Mouse (Mus musculus) heart, embryonic 16.5 days (tissue): Measurements from ENCODE around the gene Eng. TPM values are rescaled to one million over a fixed set of nuclear protein-coding genes. Genes with fewer than 3 reads are reported as not detected.

Experiments
- ATAC-seq: fragments of 200-750 bp; cut with Nextera tagmentation; replicated peaks from 2 replicates; pipeline ENCODE4 v1.8.0; 2017; ENCODE audit warnings: moderate number of reproducible peaks; ENCODE audit not compliant: insufficient read depth, low FRiP score; ENCODE audit errors: extremely low read depth
- H3K27ac ChIP-seq: fragments of 300-500 bp; sonication (generic); 2 replicates; pipeline ENCODE4 v1.5.1; 2014; ENCODE audit warnings: mild to moderate bottlenecking, low read length, control low read depth, moderate library complexity
- H3K27me3 ChIP-seq: fragments of 300-500 bp; sonication (generic); 2 replicates; pipeline ENCODE4 v1.6.1; 2014; ENCODE audit warnings: low read length, mixed read lengths; ENCODE audit not compliant: control insufficient read depth, insufficient read depth
- H3K36me3 ChIP-seq: fragments of 300-500 bp; sonication (generic); 2 replicates; pipeline ENCODE4 v1.6.1; 2014; ENCODE audit not compliant: control insufficient read depth, insufficient read depth
- H3K4me1 ChIP-seq: fragments of 300-500 bp; sonication (generic); 2 replicates; pipeline ENCODE4 v1.6.1; 2014; ENCODE audit warnings: low read length, mixed read lengths; ENCODE audit not compliant: control insufficient read depth, insufficient read depth
- H3K4me2 ChIP-seq: fragments of 300-500 bp; sonication (generic); 2 replicates; pipeline ENCODE4 v1.6.1; 2014; ENCODE audit warnings: low read depth, mild to moderate bottlenecking, control low read depth, low read length
- H3K4me3 ChIP-seq: fragments of 300-500 bp; sonication (generic); 2 replicates; pipeline ENCODE4 v1.5.1; 2014; ENCODE audit warnings: mild to moderate bottlenecking, control low read depth, low read length
- H3K9ac ChIP-seq: fragments of 300-500 bp; sonication (generic); 2 replicates; pipeline ENCODE4 v1.6.1; 2014; ENCODE audit warnings: low read length, control low read depth
- H3K9me3 ChIP-seq: fragments of 300-500 bp; sonication (generic); replicated peaks from 2 replicates; pipeline ENCODE4 v1.6.1; 2016; ENCODE audit warnings: low read length; ENCODE audit not compliant: control insufficient read depth
- WGBS: fragments of 180-500 bp; shearing (Covaris S2); extraction: QIAGEN DNeasy Blood & Tissue Kit; methylation state at CpG from one replicate; pipeline ENCODE4 v1.1.7; 2014; 5-methylcytosine and 5-hydroxymethylcytosine counted together
- polyA plus RNA-seq: library from polyadenylated mRNA; unstranded; fragments of >200 nt; fragmentation: Nextera tagmentation; extraction: Ambion mirVana; gene quantifications from 2 replicates; pipeline ENCODE4 v1.2.1, GENCODE M21; 2015

Gene Eng
- polyA plus RNA-seq, 1 experiment from 2014 or later = 170 TPM

GRCm38 (mm10) chr2:32665853-32666252 is 19.5 kb downstream of the Eng start:
- H3K9ac ChIP-seq = no peak overlapping the region
- H3K4me2 ChIP-seq = no peak overlapping the region
- no peaks in the 10 kb centered on the region for H3K9me3 ChIP-seq
- H3K4me3 ChIP-seq = no peak overlapping the region
- WGBS = 64% methylated on average over 6 of the region's 6 CpGs
- peaks cover 32% of the 10 kb centered on the region for H3K4me1 ChIP-seq
- no peak for ATAC-seq
- no peaks in the 10 kb centered on the region for H3K27me3 ChIP-seq
- peak overlapping the region; percentile 61 for H3K27ac ChIP-seq
- no peaks in the 10 kb centered on the region for H3K36me3 ChIP-seq

GRCm38 (mm10) chr2:32667775-32668174 is 21.4 kb downstream of the Eng start:
- peak; percentile 65 for ATAC-seq
- whole genome bisulfite sequencing = 25% methylated on average over 11 of the region's 11 CpGs
- Histone ChIP-seq H3K4me1 (peaks cover 18% of the 10 kb centered on the region), H3K9ac (peak overlapping the region; percentile 2; the same call in 1 of the 2 replicates), H3K36me3 (peaks cover 9% of the 10 kb centered on the region), H3K4me3 (no peak overlapping the region), H3K27ac (peak overlapping the region; percentile 70), H3K9me3 (no peaks in the 10 kb centered on the region), H3K27me3 (no peaks in the 10 kb centered on the region), H3K4me2 (no peak overlapping the region)

- no peak for ATAC-seq
- Histone ChIP-seq H3K27ac (peak overlapping the region; percentile 70), H3K4me1 (peaks cover 18% of the 10 kb centered on the region), H3K27me3 (no peaks in the 10 kb centered on the region), H3K36me3 (peaks cover 9% of the 10 kb centered on the region), H3K4me2 (no peak overlapping the region), H3K9me3 (no peaks in the 10 kb centered on the region), H3K9ac (peak overlapping the region; percentile 2; the same call in 1 of the 2 replicates), H3K4me3 (no peak overlapping the region)
- 80% methylated on average over 7 of the region's 7 CpGs for WGBS
Measured at GRCm38 (mm10) chr2:32668176-32668575, 21.8 kb downstream of the Eng start.

GRCm38 (mm10) chr2:32669876-32670275 is 23.5 kb downstream of the Eng start:
- H3K4me1 ChIP-seq = peaks cover 16% of the 10 kb centered on the region
- no peak for ATAC-seq
- H3K4me2 ChIP-seq = no peak overlapping the region
- peaks cover 22% of the 10 kb centered on the region for H3K36me3 ChIP-seq
- WGBS = 69% methylated on average over 3 of the region's 3 CpGs
- no peaks in the 10 kb centered on the region for H3K27me3 ChIP-seq
- no peaks in the 10 kb centered on the region for H3K9me3 ChIP-seq
- H3K4me3 ChIP-seq = no peak overlapping the region
- no peak overlapping the region for H3K9ac ChIP-seq
- H3K27ac ChIP-seq = no peak overlapping the region

- H3K27me3 ChIP-seq = no peaks in the 10 kb centered on the region
- no peak overlapping the region for H3K4me2 ChIP-seq
- 79% methylated on average over 9 of the region's 9 CpGs for WGBS
- H3K4me3 ChIP-seq = no peak overlapping the region
- H3K9ac ChIP-seq = no peak overlapping the region
- peaks cover 35% of the 10 kb centered on the region for H3K36me3 ChIP-seq
- no peak overlapping the region for H3K27ac ChIP-seq
- ATAC-seq = no peak
- H3K4me1 ChIP-seq = peaks cover 5% of the 10 kb centered on the region; the same call in 1 of the 2 replicates
- no peaks in the 10 kb centered on the region for H3K9me3 ChIP-seq
Measured at GRCm38 (mm10) chr2:32671147-32671546, 24.8 kb downstream of the Eng start.

GRCm38 (mm10) chr2:32671907-32672595 is 25.7 kb downstream of the Eng start:
- no peaks in the 10 kb centered on the region for H3K27me3 ChIP-seq
- H3K36me3 ChIP-seq = peaks cover 40% of the 10 kb centered on the region
- no peak overlapping the region for H3K27ac ChIP-seq
- ATAC-seq = no peak
- H3K4me1 ChIP-seq = peaks cover 5% of the 10 kb centered on the region; the same call in 1 of the 2 replicates
- no peak overlapping the region for H3K4me2 ChIP-seq
- H3K9me3 ChIP-seq = peaks cover 2% of the 10 kb centered on the region; the same call in 1 of the 2 replicates
- H3K9ac ChIP-seq = no peak overlapping the region
- 63% methylated on average over 9 of the region's 9 CpGs for WGBS
- no peak overlapping the region for H3K4me3 ChIP-seq

GRCm38 (mm10) chr2:32673176-32673917 is 27.0 kb downstream of the Eng start:
- H3K4me1 ChIP-seq = 0 out of 2 replicates have a peak, but pooled peaks cover 2% of the 10 kb centered on the region
- H3K9me3 ChIP-seq = peaks cover 2% of the 10 kb centered on the region; the same call in 1 of the 2 replicates
- H3K27ac ChIP-seq = no peak overlapping the region
- no peak for ATAC-seq
- H3K27me3 ChIP-seq = no peaks in the 10 kb centered on the region
- H3K36me3 ChIP-seq = peaks cover 44% of the 10 kb centered on the region
- no peak overlapping the region for H3K9ac ChIP-seq
- no peak overlapping the region for H3K4me3 ChIP-seq
- 70% methylated on average over 16 of the region's 16 CpGs for WGBS
- no peak overlapping the region for H3K4me2 ChIP-seq

- Histone ChIP-seq H3K9ac (no peak overlapping the region), H3K4me1 (peaks cover 12% of the 10 kb centered on the region), H3K4me3 (no peak overlapping the region), H3K27ac (no peak overlapping the region), H3K27me3 (no peaks in the 10 kb centered on the region), H3K4me2 (no peak overlapping the region), H3K9me3 (peaks cover 2% of the 10 kb centered on the region; the same call in 1 of the 2 replicates), H3K36me3 (peaks cover 42% of the 10 kb centered on the region)
- no peak for ATAC-seq
- 94% methylated on average over 3 of the region's 3 CpGs for WGBS
Measured at GRCm38 (mm10) chr2:32676821-32677220, 30.4 kb downstream of the Eng start.

GRCm38 (mm10) chr2:32677683-32678082 is 31.3 kb downstream of the Eng start:
- Histone ChIP-seq H3K36me3 (peaks cover 38% of the 10 kb centered on the region), H3K4me2 (no peak overlapping the region), H3K9ac (no peak overlapping the region), H3K4me1 (peaks cover 12% of the 10 kb centered on the region), H3K27ac (no peak overlapping the region), H3K9me3 (peaks cover 2% of the 10 kb centered on the region; the same call in 1 of the 2 replicates), H3K27me3 (no peaks in the 10 kb centered on the region), H3K4me3 (no peak overlapping the region)
- 86% methylated on average over 7 of the region's 7 CpGs for WGBS
- no peak for ATAC-seq
